Mouse (Mus musculus) embryonic facial prominence, embryonic 11.5 days (tissue): ENCODE data around the gene Sesn2. TPM values are rescaled to one million over a fixed set of nuclear protein-coding genes. Genes with fewer than 3 reads are reported as not detected.

ENCODE experiments used
- ATAC-seq: fragments of 200-750 bp; cut with Nextera tagmentation; replicated peaks from 2 replicates; pipeline ENCODE4 v1.8.0; 2017; ENCODE audit warnings: low read depth; ENCODE audit not compliant: insufficient number of reproducible peaks, low FRiP score, low TSS enrichment
- DNase-seq: peaks from one replicate; pipeline ENCODE4 v3.0.0-alpha.2; 2015; ENCODE audit warnings: low spot score
- H3K27ac ChIP-seq: fragments of 300-500 bp; sonication (generic); replicated peaks from 2 replicates; pipeline ENCODE4 v1.5.1; 2014; ENCODE audit warnings: mild to moderate bottlenecking, low read depth, low read length, control low read depth
- H3K27me3 ChIP-seq: fragments of 300-500 bp; sonication (generic); 2 replicates; pipeline ENCODE4 v1.6.1; 2014; ENCODE audit warnings: mild to moderate bottlenecking, low read length, moderate library complexity, mixed read lengths; ENCODE audit not compliant: control insufficient read depth, insufficient read depth
- H3K36me3 ChIP-seq: fragments of 300-500 bp; sonication (generic); replicated peaks from 2 replicates; pipeline ENCODE4 v1.6.1; 2014; ENCODE audit warnings: low read depth, mild to moderate bottlenecking, low read length, moderate library complexity, mixed read lengths; ENCODE audit not compliant: control insufficient read depth, insufficient read depth
- H3K4me1 ChIP-seq: fragments of 300-500 bp; sonication (generic); 2 replicates; pipeline ENCODE4 v1.6.1; 2014; ENCODE audit warnings: low read length, mixed read lengths; ENCODE audit not compliant: control insufficient read depth, insufficient read depth
- H3K4me2 ChIP-seq: fragments of 300-500 bp; sonication (generic); 2 replicates; pipeline ENCODE4 v1.6.1; 2014; ENCODE audit warnings: low read depth, mild to moderate bottlenecking, control low read depth, low read length, moderate library complexity
- H3K4me3 ChIP-seq: fragments of 300-500 bp; sonication (generic); 2 replicates; pipeline ENCODE4 v1.5.1; 2014; ENCODE audit warnings: low read depth, low read length, control low read depth
- H3K9ac ChIP-seq: fragments of 300-500 bp; sonication (generic); replicated peaks from 2 replicates; pipeline ENCODE4 v1.6.1; 2014; ENCODE audit warnings: mild to moderate bottlenecking, control low read depth, low read length
- H3K9me3 ChIP-seq: fragments of 300-500 bp; sonication (generic); replicated peaks from 2 replicates; pipeline ENCODE4 v1.6.1; 2016; ENCODE audit warnings: mild to moderate bottlenecking, low read length, inconsistent platforms, mixed read lengths; ENCODE audit not compliant: control insufficient read depth
- WGBS: fragments of 180-500 bp; shearing (Covaris S2); extraction: QIAGEN DNeasy Blood & Tissue Kit; methylation state at CpG from one replicate; pipeline ENCODE4 v1.1.7; 2014; 5-methylcytosine and 5-hydroxymethylcytosine counted together
- polyA plus RNA-seq: library from polyadenylated mRNA; unstranded; fragments of >200 nt; fragmentation: Nextera tagmentation; extraction: Ambion mirVana; gene quantifications from 2 replicates; pipeline ENCODE4 v1.2.1, GENCODE M21; 2014

The Sesn2 gene
- polyA plus RNA-seq, 1 experiment from 2014 or later, result 6.0 TPM

GRCm38 (mm10) chr4:132494271-132494918 is 15.9 kb downstream of the Sesn2 start:
- Histone ChIP-seq H3K4me2 (no peak overlapping the region), H3K27me3 (no peaks in the 10 kb centered on the region), H3K27ac (no peak overlapping the region), H3K9ac (no peak overlapping the region), H3K4me1 (no peaks in the 10 kb centered on the region), H3K9me3 (no peaks in the 10 kb centered on the region), H3K36me3 (no peaks in the 10 kb centered on the region), H3K4me3 (no peak overlapping the region)
- 91% methylated on average over 20 of the region's 20 CpGs for WGBS
- DNase-seq (no peak), ATAC-seq (no peak)

DNA sequence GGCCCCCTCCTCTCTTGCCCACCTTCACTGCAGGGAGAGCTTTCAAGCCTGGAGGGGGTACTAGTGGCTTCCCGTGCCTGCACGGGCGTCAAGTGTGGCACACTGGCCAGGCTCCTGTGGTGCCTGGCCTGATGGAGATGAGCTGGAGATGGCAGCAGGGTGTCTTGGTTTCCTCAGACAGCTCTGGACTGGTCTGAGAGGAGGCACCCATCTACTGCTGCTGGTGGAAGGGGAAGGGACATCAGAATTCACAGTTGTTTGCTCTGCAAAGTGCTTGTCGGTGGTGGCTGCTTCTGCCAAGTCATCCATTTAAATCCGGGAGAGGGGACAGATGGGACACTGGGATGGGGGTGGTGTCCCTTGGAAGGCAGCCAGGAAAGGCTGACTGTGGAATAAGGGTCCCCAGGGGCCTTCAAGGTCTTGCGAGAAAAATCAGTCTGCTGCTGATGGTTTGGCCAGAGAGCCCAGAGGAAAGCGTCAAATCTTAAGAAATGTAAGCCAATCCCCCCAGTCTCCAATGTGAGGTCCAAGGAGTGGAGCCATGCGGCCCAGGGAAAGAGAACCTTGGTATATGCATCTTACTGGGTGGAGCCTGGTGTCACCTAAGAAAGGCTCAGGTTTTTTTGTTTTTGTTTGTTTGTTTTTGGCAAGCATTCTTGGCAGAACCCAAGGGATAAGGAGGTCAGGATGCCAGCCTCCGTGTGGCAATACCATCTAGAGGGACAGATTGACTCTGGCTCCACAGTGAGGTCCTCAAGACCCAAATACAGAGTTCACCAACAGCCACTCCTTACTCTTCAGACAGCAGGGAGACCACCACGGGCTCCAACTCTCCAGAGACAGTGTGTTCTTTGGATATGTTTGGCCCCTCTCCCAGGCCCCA is 17.9 kb downstream of the Sesn2 start:
- Histone ChIP-seq H3K4me1 (no peaks in the 10 kb centered on the region), H3K27me3 (no peaks in the 10 kb centered on the region), H3K27ac (no peak overlapping the region), H3K36me3 (no peaks in the 10 kb centered on the region), H3K9ac (no peak overlapping the region), H3K4me3 (no peak overlapping the region), H3K9me3 (no peaks in the 10 kb centered on the region), H3K4me2 (no peak overlapping the region)
- no peak for ATAC-seq
- 75% methylated on average over 10 of the region's 10 CpGs for WGBS
- DNase-seq, result no peak

DNA sequence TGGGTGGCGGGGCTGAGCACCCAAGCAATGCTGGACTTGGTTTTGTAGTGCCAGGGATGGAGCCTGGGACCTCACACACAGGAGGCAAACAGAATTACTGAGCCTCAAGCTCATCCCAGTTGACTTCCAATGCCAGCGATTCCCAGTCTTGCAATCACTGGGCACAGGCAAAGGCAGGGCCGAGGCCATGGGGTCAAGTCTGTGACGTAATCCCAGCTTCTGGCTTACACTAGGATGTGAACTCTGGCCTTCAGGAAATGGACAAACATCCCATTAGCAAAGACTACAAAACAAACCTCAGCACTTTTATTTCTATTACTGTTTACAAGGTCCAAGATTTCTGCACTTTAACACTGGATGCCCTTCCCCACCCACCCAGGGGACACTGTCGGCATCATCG is 18.6 kb downstream of the Sesn2 start:
- H3K4me3 ChIP-seq, result no peak overlapping the region
- no peak overlapping the region for H3K27ac ChIP-seq
- no peaks in the 10 kb centered on the region for H3K9me3 ChIP-seq
- ATAC-seq, result no peak
- no peak overlapping the region for H3K9ac ChIP-seq
- H3K4me2 ChIP-seq, result no peak overlapping the region
- H3K4me1 ChIP-seq, result no peaks in the 10 kb centered on the region
- no peak for DNase-seq
- no peaks in the 10 kb centered on the region for H3K27me3 ChIP-seq
- no peaks in the 10 kb centered on the region for H3K36me3 ChIP-seq
- WGBS, result 78% methylated on average over 6 of the region's 6 CpGs

DNA sequence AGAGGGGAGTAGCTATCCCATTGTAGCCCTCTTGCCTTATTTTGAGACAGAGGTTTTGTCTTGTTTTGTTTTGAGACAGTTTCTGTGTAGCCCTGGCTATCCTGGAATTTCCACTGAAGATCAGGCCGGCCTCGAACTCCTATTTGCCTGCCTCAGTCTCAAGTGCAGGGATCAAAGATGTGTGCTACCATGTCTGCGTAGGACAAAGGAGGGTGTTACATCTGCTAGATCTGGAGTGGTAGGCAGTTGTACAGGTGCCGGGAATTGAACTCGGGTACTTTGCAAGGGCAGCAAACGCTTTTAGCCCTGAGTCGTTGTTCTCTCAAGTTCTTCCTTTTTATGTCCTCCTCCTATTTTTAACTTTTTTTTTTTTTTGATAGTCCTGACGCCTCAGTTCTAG is 19.2 kb downstream of the Sesn2 start:
- Histone ChIP-seq H3K9ac (no peak overlapping the region), H3K4me2 (no peak overlapping the region), H3K36me3 (no peaks in the 10 kb centered on the region), H3K27ac (no peak overlapping the region), H3K27me3 (no peaks in the 10 kb centered on the region), H3K4me3 (no peak overlapping the region), H3K9me3 (no peaks in the 10 kb centered on the region), H3K4me1 (no peaks in the 10 kb centered on the region)
- WGBS, result 93% methylated on average over 8 of the region's 8 CpGs
- no peak for DNase-seq
- ATAC-seq, result no peak

DNA sequence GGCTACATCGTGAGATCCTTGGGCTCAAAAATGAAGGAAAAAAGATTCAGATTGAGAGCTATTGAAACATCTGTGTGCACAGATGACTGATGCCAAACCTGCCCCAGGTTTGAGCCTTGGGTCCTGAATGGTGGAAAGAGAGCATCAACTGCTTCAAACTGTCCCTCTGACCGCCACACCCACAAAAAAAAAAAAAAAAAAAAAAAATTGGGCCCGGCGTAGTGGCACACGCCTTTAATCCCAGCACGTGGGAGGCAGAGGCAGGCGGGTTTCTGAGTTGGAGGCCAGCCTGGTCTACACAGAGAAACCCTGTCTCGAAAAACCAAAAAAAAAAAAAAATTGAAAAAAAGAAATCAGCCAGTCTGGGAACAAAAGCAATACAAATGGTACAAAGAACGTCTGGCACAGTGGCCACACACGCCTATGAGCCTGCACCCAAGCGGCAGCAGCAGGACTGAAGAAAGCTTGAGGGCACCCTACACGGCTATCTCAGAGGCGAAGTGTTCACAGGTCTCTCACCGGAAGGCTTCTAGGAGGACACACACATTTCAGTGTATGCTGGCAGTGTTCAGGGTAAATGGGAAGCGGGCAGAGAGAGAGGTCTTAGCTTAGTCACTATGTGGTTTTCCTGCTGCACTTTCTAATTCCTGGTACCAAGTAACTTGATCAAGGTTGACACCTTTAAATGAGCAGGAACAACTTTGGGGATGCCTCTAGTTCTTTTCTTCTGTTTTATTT is 19.9 kb downstream of the Sesn2 start:
- H3K9ac ChIP-seq, result no peak overlapping the region
- H3K4me3 ChIP-seq, result no peak overlapping the region
- DNase-seq (no peak), ATAC-seq (no peak)
- no peaks in the 10 kb centered on the region for H3K36me3 ChIP-seq
- no peaks in the 10 kb centered on the region for H3K27me3 ChIP-seq
- H3K27ac ChIP-seq, result no peak overlapping the region
- WGBS, result 91% methylated on average over 15 of the region's 15 CpGs
- H3K4me1 ChIP-seq, result no peaks in the 10 kb centered on the region
- no peak overlapping the region for H3K4me2 ChIP-seq
- no peaks in the 10 kb centered on the region for H3K9me3 ChIP-seq

GRCm38 (mm10) chr4:132488976-132489375 is 21.3 kb downstream of the Sesn2 start:
- no peak for ATAC-seq
- Histone ChIP-seq H3K4me3 (no peak overlapping the region), H3K4me1 (no peaks in the 10 kb centered on the region), H3K27ac (no peak overlapping the region), H3K9me3 (no peaks in the 10 kb centered on the region), H3K9ac (no peak overlapping the region), H3K27me3 (no peaks in the 10 kb centered on the region), H3K4me2 (no peak overlapping the region), H3K36me3 (no peaks in the 10 kb centered on the region)
- 81% methylated on average over 6 of the region's 6 CpGs for WGBS
- DNase-seq, result no peak

- no peaks in the 10 kb centered on the region for H3K4me1 ChIP-seq
- no peaks in the 10 kb centered on the region for H3K27me3 ChIP-seq
- H3K36me3 ChIP-seq, result no peaks in the 10 kb centered on the region
- no peak overlapping the region for H3K27ac ChIP-seq
- ATAC-seq, result no peak
- 87% methylated on average over 3 of the region's 3 CpGs for WGBS
- no peak overlapping the region for H3K4me2 ChIP-seq
- H3K4me3 ChIP-seq, result no peak overlapping the region
- H3K9ac ChIP-seq, result no peak overlapping the region
- no peaks in the 10 kb centered on the region for H3K9me3 ChIP-seq
- DNase-seq, result no peak
Observed at GRCm38 (mm10) chr4:132488521-132488920, 21.8 kb downstream of the Sesn2 start.

DNA sequence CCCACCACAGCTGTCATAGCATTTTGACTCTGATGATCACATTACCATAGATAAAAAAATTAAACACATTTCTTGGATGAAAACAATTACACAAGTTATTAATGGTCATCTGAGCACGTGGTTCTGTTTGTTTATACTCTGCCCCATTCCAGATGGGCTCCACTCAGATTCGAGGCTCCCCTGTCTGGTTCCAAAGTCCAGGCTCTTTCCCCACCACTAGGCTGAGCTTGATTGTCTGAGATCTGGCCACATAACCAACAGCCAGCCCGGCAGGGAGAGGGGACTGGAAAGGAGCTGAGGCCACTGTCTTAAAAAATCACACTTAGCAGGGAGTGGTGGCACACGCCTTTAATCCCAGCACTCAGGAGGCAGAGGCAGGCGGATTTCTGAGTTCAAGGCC is 25.5 kb downstream of the Sesn2 start:
- Histone ChIP-seq H3K9ac (no peak overlapping the region), H3K36me3 (no peaks in the 10 kb centered on the region), H3K27me3 (no peaks in the 10 kb centered on the region), H3K4me2 (no peak overlapping the region), H3K4me3 (no peak overlapping the region), H3K4me1 (no peaks in the 10 kb centered on the region), H3K27ac (no peak overlapping the region), H3K9me3 (no peaks in the 10 kb centered on the region)
- no peak for DNase-seq
- 71% methylated on average over 5 of the region's 5 CpGs for WGBS
- ATAC-seq, result no peak
